Mouse (Mus musculus): ENCODE measurements around the gene Mttp.
A peak's percentile ranks its signal among the peaks of the same experiment; 100 is the strongest.

Gene Mttp

DNA sequence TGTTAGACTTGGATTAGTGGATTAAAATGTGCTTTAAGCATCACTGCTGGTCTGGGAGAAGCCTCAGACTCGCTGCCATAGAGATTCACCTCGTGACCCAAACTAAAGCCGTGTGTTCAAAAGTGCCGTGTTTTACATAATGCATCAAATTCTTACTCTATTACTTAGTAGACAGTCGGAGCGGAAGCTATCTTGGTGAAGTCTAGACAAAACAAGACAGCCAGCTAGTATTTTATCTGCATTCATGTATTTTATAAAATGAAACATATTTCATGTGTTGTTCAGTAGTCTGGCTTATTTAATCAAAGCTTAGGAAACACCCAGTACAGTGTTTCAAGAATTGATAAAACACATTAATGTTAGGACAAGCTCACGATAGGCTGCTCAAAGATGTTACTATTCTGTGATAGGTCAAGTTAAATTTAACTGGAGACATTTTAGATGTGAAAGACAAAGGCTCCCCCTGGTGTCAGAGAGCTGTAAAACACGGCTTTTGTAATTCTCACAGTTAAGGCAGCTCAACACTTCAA lies at the start of gene Mttp:
Gene Mttp (minus strand): TSS at position 327 of the 530 bp plus-strand sequence.
- Histone ChIP-seq H3K27me3 (ENCODE audit: insufficient read depth, low read length) (no peaks in the 10 kb centered on the region), H3K4me3 (replicated peaks; ENCODE audit: low read length) (peak within 1 kb of the TSS; percentile 86), H3K4me1 (replicated peaks; ENCODE audit: low read depth, low read length) (peaks cover 15% of the 10 kb centered on the region), H3K36me3 (ENCODE audit: insufficient read depth, low read length) (peaks cover 18% of the 10 kb centered on the region), H3K9me3 (ENCODE audit: low read length) (no peaks in the 10 kb centered on the region)
- TF ChIP-seq NANOG (IDR thresholded peaks at IDR 0.05; ENCODE audit: borderline replicate concordance, low read length), result no peak
- peak; percentile 45 for TF ChIP-seq CTCF (conservative IDR thresholded peaks at IDR 0.05; ENCODE audit: low read length)
- TF ChIP-seq POU5F1 (IDR thresholded peaks at IDR 0.05; ENCODE audit: borderline replicate concordance, low read length), result no peak

DNA sequence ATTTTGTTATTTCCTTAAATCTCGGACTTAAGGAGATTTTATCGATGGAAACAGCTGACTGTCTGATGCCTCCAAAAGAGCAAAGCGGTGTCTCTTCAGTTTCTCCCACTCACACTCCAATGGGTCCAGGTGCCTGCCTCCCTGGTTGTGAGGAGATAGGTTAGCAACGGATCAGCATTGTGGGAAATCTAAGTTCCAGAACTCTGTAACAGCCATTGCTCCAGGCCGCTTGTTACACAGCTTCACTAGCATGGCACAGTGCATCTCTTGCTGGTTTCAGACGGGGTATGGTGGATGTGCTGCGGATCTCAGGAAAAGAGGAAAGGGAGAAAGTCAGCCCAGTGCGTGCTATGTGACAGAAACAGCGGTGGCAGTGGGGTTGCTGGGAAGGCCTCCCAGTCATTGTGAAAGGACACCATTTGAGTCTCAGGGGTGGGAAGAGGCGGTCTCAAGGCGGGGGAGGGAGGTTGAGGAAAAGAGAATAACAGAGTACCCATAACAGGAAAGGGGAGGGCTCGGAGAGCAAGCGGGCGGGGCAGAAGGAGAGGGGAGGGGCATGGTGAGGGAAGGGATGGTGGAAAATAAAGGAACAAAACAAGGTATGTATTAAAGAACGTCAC lies 49.0 kb upstream of the Mttp start, which contains the start of gene 4930579F01Rik:
Gene 4930579F01Rik (minus strand): TSS at position 143 of the 620 bp plus-strand sequence.
- TF ChIP-seq NANOG (IDR thresholded peaks at IDR 0.05; ENCODE audit: borderline replicate concordance, low read length), result no peak
- no peak for TF ChIP-seq CTCF (conservative IDR thresholded peaks at IDR 0.05; ENCODE audit: low read length)
- H3K4me3 ChIP-seq (replicated peaks; ENCODE audit: low read length), result 0 out of 2 replicates have a peak within 1 kb of the TSS, but pooled peaks have one; percentile 35

DNA sequence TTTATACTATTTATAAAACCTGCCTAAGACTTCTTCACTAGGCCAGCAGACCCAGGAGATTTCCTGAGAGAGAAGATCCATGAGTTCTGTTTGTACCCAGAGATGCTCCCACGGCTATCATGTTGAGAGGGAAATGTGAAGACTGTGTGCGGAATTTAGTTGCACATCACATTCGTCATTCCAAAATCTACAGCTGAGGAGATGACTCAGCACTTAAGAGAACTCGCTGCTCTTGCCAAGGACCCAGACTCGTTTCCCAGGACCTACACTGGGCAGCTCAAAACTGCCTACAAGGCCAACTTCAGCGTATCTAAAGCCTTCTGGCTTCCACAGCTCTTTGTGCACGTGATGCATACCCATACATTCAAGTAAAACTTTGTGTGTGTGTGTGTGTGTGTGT lies 47.5 kb upstream of the Mttp start:
- Histone ChIP-seq H3K36me3 (ENCODE audit: insufficient read depth, low read length) (no peaks in the 10 kb centered on the region), H3K4me3 (replicated peaks; ENCODE audit: low read length) (no peak overlapping the region), H3K27me3 (ENCODE audit: insufficient read depth, low read length) (peaks cover under 1% of the 10 kb centered on the region; the same call in 1 of the 2 replicates), H3K4me1 (replicated peaks; ENCODE audit: low read depth, low read length) (peaks cover 15% of the 10 kb centered on the region; the same call in 1 of the 2 replicates), H3K9me3 (ENCODE audit: low read length) (no peaks in the 10 kb centered on the region)
- no peak for TF ChIP-seq CTCF (conservative IDR thresholded peaks at IDR 0.05; ENCODE audit: low read length)
- no peak for TF ChIP-seq NANOG (IDR thresholded peaks at IDR 0.05; ENCODE audit: borderline replicate concordance, low read length)
- no peak for TF ChIP-seq POU5F1 (IDR thresholded peaks at IDR 0.05; ENCODE audit: borderline replicate concordance, low read length)

More for the DNA sequence above, 49.0 kb upstream of the Mttp start, which contains the start of gene 4930579F01Rik:
- Histone ChIP-seq H3K36me3 (ENCODE audit: insufficient read depth, low read length) (no peaks in the 10 kb centered on the region), H3K27me3 (ENCODE audit: insufficient read depth, low read length) (peaks cover 5% of the 10 kb centered on the region), H3K4me1 (replicated peaks; ENCODE audit: low read depth, low read length) (peaks cover 25% of the 10 kb centered on the region), H3K9me3 (ENCODE audit: low read length) (no peaks in the 10 kb centered on the region)

DNA sequence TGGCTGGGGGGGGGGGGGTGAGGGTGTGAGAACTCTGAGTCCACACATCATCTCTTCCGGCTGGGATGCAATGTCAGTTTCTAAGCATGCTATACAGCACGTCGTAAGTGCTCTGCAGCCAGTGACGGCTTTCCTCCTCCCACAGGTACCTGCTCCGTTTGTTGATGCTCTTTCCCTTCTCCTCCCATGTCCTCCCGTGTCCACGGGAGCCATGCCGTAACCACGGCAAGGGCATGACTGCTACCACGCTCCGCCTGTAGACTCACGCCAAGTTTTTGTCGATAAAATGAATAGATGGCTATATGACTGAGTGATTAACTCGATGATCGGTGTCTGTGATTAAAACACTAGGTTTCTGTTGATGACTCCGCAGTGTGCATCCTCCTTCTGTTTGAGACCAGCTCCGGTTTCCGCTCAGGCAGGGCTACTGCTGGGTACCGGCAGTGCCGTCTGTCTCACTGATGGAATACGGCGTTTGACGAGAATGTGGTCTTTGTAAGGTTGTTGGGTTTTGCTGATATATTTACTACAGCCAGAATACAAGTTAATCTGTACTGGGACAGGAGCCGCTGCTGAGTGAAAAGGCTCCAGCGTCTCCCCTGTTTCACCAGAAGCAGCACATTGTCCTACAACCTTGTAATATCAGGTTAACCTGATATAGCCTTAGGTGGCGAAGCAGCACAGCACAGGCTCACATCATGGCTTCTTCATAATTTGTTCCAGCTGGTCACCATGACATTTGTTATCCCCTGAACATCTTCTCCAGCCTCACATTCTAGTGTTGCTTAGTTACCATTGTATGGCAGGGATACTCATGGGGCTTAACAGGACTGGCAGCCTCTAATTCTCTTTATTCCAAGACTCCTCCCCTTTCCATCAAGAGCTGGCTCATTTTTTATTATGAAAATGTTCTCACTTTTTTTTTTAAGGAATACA lies 41.5 kb upstream of the Mttp start:
- H3K9me3 ChIP-seq (ENCODE audit: low read length), result no peaks in the 10 kb centered on the region
- H3K36me3 ChIP-seq (ENCODE audit: insufficient read depth, low read length), result no peaks in the 10 kb centered on the region
- no peak overlapping the region for H3K4me3 ChIP-seq (replicated peaks; ENCODE audit: low read length)
- TF ChIP-seq NANOG (IDR thresholded peaks at IDR 0.05; ENCODE audit: borderline replicate concordance, low read length), result no peak
- no peak for TF ChIP-seq POU5F1 (IDR thresholded peaks at IDR 0.05; ENCODE audit: borderline replicate concordance, low read length)
- TF ChIP-seq CTCF (conservative IDR thresholded peaks at IDR 0.05; ENCODE audit: low read length), result no peak
- H3K4me1 ChIP-seq (replicated peaks; ENCODE audit: low read depth, low read length), result no peaks in the 10 kb centered on the region
- no peaks in the 10 kb centered on the region for H3K27me3 ChIP-seq (ENCODE audit: insufficient read depth, low read length)

DNA sequence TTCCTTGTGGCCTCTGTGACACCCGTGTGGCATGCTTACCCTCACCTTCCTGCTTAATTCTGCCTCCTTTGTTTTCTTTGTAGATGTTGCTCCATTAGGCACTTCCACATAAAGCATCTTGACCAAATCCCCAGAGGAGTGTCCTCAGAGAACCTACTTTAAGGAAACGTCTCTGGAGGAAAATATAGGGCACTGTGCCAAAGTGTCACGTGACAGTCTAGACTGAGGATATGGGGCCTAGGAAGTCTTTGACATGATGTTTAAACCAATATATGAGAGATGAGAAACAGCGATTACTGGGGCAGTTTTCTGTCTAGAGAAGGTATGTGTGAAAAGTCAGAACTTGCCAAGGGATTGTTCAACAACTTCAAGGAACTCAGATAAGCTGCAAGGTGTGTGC lies 40.5 kb upstream of the Mttp start:
- H3K4me1 ChIP-seq (replicated peaks; ENCODE audit: low read depth, low read length), result no peaks in the 10 kb centered on the region
- H3K9me3 ChIP-seq (ENCODE audit: low read length), result no peaks in the 10 kb centered on the region
- TF ChIP-seq POU5F1 (IDR thresholded peaks at IDR 0.05; ENCODE audit: borderline replicate concordance, low read length) (no peak), CTCF (conservative IDR thresholded peaks at IDR 0.05; ENCODE audit: low read length) (no peak), NANOG (IDR thresholded peaks at IDR 0.05; ENCODE audit: borderline replicate concordance, low read length) (no peak)
- no peaks in the 10 kb centered on the region for H3K36me3 ChIP-seq (ENCODE audit: insufficient read depth, low read length)
- no peak overlapping the region for H3K4me3 ChIP-seq (replicated peaks; ENCODE audit: low read length)
- no peaks in the 10 kb centered on the region for H3K27me3 ChIP-seq (ENCODE audit: insufficient read depth, low read length)

DNA sequence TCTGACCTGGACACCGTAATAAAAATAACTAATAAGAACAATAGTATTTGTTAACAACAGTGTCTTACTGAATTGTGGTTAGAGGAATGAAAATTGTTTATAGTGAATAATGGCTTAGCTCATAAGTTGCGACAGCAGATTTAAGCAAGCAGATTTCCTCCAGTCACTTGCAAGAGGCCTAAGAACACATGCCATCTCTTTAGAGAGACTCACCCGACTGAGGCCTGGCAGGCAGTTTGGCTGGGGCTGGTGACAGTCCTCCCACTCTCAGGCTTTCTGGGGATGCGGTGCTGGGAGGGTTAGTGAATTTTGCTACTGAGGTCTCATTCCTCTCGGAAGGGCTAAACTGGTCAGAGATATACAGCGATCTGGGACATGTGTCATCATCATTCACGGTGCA lies 38.6 kb upstream of the Mttp start:
- no peaks in the 10 kb centered on the region for H3K27me3 ChIP-seq (ENCODE audit: insufficient read depth, low read length)
- no peaks in the 10 kb centered on the region for H3K36me3 ChIP-seq (ENCODE audit: insufficient read depth, low read length)
- no peaks in the 10 kb centered on the region for H3K4me1 ChIP-seq (replicated peaks; ENCODE audit: low read depth, low read length)
- TF ChIP-seq NANOG (IDR thresholded peaks at IDR 0.05; ENCODE audit: borderline replicate concordance, low read length) (no peak), CTCF (conservative IDR thresholded peaks at IDR 0.05; ENCODE audit: low read length) (no peak), POU5F1 (IDR thresholded peaks at IDR 0.05; ENCODE audit: borderline replicate concordance, low read length) (no peak)
- H3K9me3 ChIP-seq (ENCODE audit: low read length), result no peaks in the 10 kb centered on the region
- H3K4me3 ChIP-seq (replicated peaks; ENCODE audit: low read length), result no peak overlapping the region

DNA sequence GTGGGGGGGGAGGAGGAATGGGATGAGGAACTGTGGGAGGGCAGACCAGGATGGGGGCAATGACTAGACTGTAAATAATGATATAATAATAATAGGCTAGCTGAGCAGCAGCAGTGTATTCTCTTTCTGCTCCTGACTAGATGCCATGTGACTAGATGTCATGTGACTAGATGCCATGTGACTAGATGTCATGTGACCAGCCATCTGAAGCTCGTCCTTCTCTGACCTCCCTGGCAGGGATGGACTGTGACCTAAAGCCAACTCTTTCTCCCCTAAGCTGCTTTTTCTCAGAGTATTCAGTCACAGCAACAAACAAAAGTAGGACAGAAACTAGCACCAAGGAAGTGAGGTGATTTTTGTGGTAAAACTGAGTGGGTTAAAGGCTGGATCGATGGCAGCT lies 37.3 kb upstream of the Mttp start:
- Histone ChIP-seq H3K36me3 (ENCODE audit: insufficient read depth, low read length) (no peaks in the 10 kb centered on the region), H3K9me3 (ENCODE audit: low read length) (no peaks in the 10 kb centered on the region), H3K4me1 (replicated peaks; ENCODE audit: low read depth, low read length) (no peaks in the 10 kb centered on the region), H3K27me3 (ENCODE audit: insufficient read depth, low read length) (no peaks in the 10 kb centered on the region), H3K4me3 (replicated peaks; ENCODE audit: low read length) (no peak overlapping the region)
- TF ChIP-seq CTCF (conservative IDR thresholded peaks at IDR 0.05; ENCODE audit: low read length) (no peak), POU5F1 (IDR thresholded peaks at IDR 0.05; ENCODE audit: borderline replicate concordance, low read length) (no peak), NANOG (IDR thresholded peaks at IDR 0.05; ENCODE audit: borderline replicate concordance, low read length) (no peak)

DNA sequence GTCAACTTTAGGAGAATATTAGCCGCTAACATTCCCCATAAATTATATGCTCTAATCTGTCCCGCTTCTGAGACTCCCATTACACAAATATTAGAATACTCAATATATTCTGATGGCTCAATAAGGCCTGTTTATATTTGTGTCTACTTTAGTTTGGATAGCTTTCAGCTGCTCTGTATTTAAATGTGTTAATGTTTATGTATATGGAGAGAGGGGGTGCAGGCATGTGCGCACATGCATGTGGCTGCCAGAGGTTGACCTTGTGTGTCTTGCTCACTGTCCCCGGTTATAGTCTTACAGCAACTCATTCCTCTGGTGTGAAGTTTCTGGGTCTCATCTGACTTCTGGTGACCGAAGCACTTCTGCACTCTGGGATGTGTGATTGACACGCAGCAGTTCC lies 30.8 kb upstream of the Mttp start:
- TF ChIP-seq POU5F1 (IDR thresholded peaks at IDR 0.05; ENCODE audit: borderline replicate concordance, low read length), result no peak
- no peak for TF ChIP-seq CTCF (conservative IDR thresholded peaks at IDR 0.05; ENCODE audit: low read length)
- TF ChIP-seq NANOG (IDR thresholded peaks at IDR 0.05; ENCODE audit: borderline replicate concordance, low read length), result no peak
- Histone ChIP-seq H3K4me3 (replicated peaks; ENCODE audit: low read length) (no peak overlapping the region), H3K9me3 (ENCODE audit: low read length) (no peaks in the 10 kb centered on the region), H3K27me3 (ENCODE audit: insufficient read depth, low read length) (peaks cover 11% of the 10 kb centered on the region; the same call in 1 of the 2 replicates), H3K4me1 (replicated peaks; ENCODE audit: low read depth, low read length) (no peaks in the 10 kb centered on the region; the same call in 1 of the 2 replicates), H3K36me3 (ENCODE audit: insufficient read depth, low read length) (no peaks in the 10 kb centered on the region)
